Mouse (Mus musculus) liver, embryonic 14.5 days (tissue): ENCODE data around the gene Cdpf1. TPM values are rescaled to one million over a fixed set of nuclear protein-coding genes. Genes with fewer than 3 reads are reported as not detected.

Source experiments
- ATAC-seq: fragments of 200-750 bp; cut with Nextera tagmentation; 2 replicates; pipeline ENCODE4 v1.8.0; 2017; ENCODE audit warnings: moderate number of reproducible peaks, mild to moderate bottlenecking, moderate library complexity; ENCODE audit not compliant: insufficient read depth
- DNase-seq, 3 experiments: peaks; one replicate each; pipeline ENCODE4 v3.0.0-alpha.2; 2012 to 2013; ENCODE audit warnings: low read depth in 3 of 3, low spot score in 3 of 3
- H3K27ac ChIP-seq: fragments of 300-500 bp; sonication (generic); 2 replicates; pipeline ENCODE4 v1.5.1; 2014; ENCODE audit warnings: moderate library complexity, mild to moderate bottlenecking, control low read depth, inconsistent platforms
- H3K27me3 ChIP-seq: fragments of 300-500 bp; sonication (generic); 2 replicates; pipeline ENCODE4 v1.6.1; 2014; ENCODE audit warnings: mild to moderate bottlenecking, low read length, moderate library complexity; ENCODE audit not compliant: control insufficient read depth, insufficient read depth
- H3K36me3 ChIP-seq: fragments of 300-500 bp; sonication (generic); replicated peaks from 2 replicates; pipeline ENCODE4 v1.6.1; 2014; ENCODE audit warnings: low read depth; ENCODE audit not compliant: control insufficient read depth, insufficient read depth
- H3K4me1 ChIP-seq, 2 experiments: fragments of 200-500 bp in 1 of 2; fragments of 300-500 bp in 1 of 2; sonication (generic) in 1 of 2; replicated peaks; 2 replicates each; pipeline ENCODE4 v1.6.1; 2012 to 2014; ENCODE audit warnings: antibody characterized with exemption in 1 of 2, inconsistent platforms in 1 of 2, low read length in 1 of 2; ENCODE audit not compliant: control insufficient read depth in 2 of 2, insufficient read depth in 2 of 2
- H3K4me2 ChIP-seq: fragments of 300-500 bp; sonication (generic); 2 replicates; pipeline ENCODE4 v1.6.1; 2014; ENCODE audit warnings: low read depth, mild to moderate bottlenecking, control low read depth, moderate library complexity
- H3K4me3 ChIP-seq, 2 experiments: fragments of 200-500 bp in 1 of 2; fragments of 300-500 bp in 1 of 2; sonication (generic) in 1 of 2; 2 replicates each; pipeline ENCODE4 v1.5.1; 2012 to 2014; ENCODE audit warnings: low read depth in 2 of 2, low read length in 2 of 2, mild to moderate bottlenecking in 2 of 2, control low read depth in 1 of 2, inconsistent platforms in 1 of 2, moderate library complexity in 1 of 2; ENCODE audit not compliant: insufficient read depth in 1 of 2
- H3K9ac ChIP-seq: fragments of 300-500 bp; sonication (generic); replicated peaks from 2 replicates; pipeline ENCODE4 v1.6.1; 2014; ENCODE audit warnings: mild to moderate bottlenecking, control low read depth, moderate library complexity
- H3K9me3 ChIP-seq: fragments of 300-500 bp; sonication (generic); 2 replicates; pipeline ENCODE4 v1.6.1; 2016; ENCODE audit warnings: low read length, mixed read lengths; ENCODE audit not compliant: control insufficient read depth
- CTCF ChIP-seq: IDR thresholded peaks from 2 replicates; pipeline ENCODE4 v1.5.1; 2016; ENCODE audit warnings: antibody characterized with exemption, low read depth, control low read depth
- EP300 ChIP-seq: IDR thresholded peaks from 2 replicates; pipeline ENCODE4 v1.6.1; 2016; ENCODE audit warnings: antibody characterized with exemption, low read depth
- WGBS: fragments of 180-500 bp; shearing (Covaris S2); extraction: QIAGEN DNeasy Blood & Tissue Kit; methylation state at CpG from one replicate; pipeline ENCODE4 v1.1.7; 2014; ENCODE audit not compliant: insufficient replicate concordance; 5-methylcytosine and 5-hydroxymethylcytosine counted together
- polyA plus RNA-seq, 2 experiments: library from polyadenylated mRNA; depleted of rRNA in 1 of 2; stranded (reverse) in 1 of 2; unstranded in 1 of 2; fragments of >200 nt; fragmentation: Nextera tagmentation in 1 of 2; extraction: Ambion mirVana in 1 of 2; gene quantifications; 2 replicates each; pipeline versions ENCODE4 v1.2.1 to v1.2.3; 2012 to 2014

Cdpf1 gene
- polyA plus RNA-seq, 2 experiments = 15.7 to 23.7 TPM

DNA sequence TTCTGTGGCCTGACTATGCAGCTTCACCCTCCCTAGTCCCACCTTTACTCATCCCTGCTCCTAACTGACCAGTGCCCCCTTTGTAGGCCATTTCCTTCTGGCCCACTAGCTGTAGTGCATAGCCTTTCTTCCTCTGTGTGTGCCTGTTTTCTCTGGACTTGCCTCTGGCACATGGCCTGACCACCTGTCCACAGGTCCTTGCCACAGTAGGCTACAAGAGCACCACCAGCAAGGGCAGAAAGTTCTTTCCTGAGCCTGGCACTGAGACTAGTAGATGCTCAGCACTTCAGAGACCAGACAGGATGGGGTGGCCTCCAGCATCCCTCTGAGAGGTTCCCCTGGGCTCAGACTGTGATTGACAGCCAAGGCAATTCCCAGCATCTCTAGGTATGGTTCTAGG lies 33.6 kb upstream of the Cdpf1 start:
- Histone ChIP-seq H3K4me1 (peaks cover 0 to 4% of the 10 kb centered on the region in 2 experiments; a peak in 1 of 4 replicates), H3K27me3 (no peaks in the 10 kb centered on the region), H3K4me3 (no peak overlapping the region), H3K4me2 (no peak overlapping the region), H3K27ac (no peak overlapping the region), H3K9me3 (no peaks in the 10 kb centered on the region), H3K36me3 (no peaks in the 10 kb centered on the region), H3K9ac (no peak overlapping the region)
- DNase-seq (no peak), ATAC-seq (no peak)
- TF ChIP-seq CTCF = no peak
- no peak for TF ChIP-seq EP300

DNA sequence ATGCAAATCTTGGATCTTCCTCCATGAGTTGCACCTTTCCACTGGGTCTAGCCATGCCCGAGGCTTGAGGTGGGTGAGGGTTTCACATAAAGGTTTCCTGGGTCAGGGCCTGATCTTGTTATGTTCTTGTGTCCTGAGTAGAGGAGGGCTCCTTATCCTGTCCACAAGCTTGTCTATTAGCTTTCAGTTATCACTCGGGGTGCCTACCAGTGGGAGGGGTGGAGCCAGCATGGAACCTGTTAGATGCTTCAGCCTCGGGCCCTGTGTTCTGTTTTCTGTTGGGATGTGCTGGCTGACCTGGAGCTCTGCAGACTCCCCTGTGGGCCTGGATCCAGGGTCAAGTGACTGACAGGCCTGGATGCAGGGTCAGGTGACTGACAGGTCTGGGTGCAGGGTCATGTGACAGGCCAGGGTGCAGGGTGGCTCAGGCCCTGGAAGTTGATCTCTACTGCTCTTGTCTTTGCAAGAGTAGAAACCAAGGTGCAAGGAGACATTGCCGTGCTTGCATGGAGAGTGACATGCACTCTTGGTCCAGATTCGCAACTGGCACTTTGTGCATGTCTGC lies 30.4 kb upstream of the Cdpf1 start:
- no peak overlapping the region for H3K9ac ChIP-seq
- no peak for DNase-seq
- TF ChIP-seq EP300 = no peak
- no peak for TF ChIP-seq CTCF
- no peak overlapping the region for H3K4me3 ChIP-seq
- no peaks in the 10 kb centered on the region for H3K27me3 ChIP-seq
- WGBS = 49% methylated on average over 5 of the region's 5 CpGs
- H3K9me3 ChIP-seq = no peaks in the 10 kb centered on the region
- H3K27ac ChIP-seq = no peak overlapping the region
- H3K4me2 ChIP-seq = no peak overlapping the region
- peaks cover 0 to 4% of the 10 kb centered on the region in 2 experiments; a peak in 1 of 4 replicates for H3K4me1 ChIP-seq
- ATAC-seq = peak; percentile 64; the same call in 1 of the 2 replicates
- no peaks in the 10 kb centered on the region for H3K36me3 ChIP-seq

DNA sequence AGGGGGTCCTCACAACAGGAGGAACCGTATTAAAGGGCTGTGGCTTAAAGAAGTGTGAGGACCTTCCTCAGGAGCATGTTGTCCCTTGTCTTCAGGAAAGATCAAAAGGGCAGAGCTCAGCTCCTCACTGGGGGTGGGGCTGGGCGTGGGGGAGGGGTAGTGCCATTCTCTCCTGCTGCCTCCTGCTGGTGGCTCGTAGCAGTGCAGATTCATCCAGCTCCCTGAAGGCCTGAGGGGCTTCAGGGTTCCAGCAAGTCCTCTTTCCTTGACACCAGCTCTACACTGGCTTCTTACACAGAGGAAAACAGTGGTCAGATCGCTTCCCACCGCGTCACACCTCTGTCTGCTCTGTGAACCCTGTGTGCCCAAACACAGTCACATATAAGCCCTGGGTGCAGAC lies 29.5 kb upstream of the Cdpf1 start:
- 43% methylated on average over 6 of the region's 6 CpGs for WGBS
- ATAC-seq (peak; percentile 14; the same call in 1 of the 2 replicates), DNase-seq (no peak)
- Histone ChIP-seq H3K9ac (no peak overlapping the region), H3K27ac (no peak overlapping the region), H3K36me3 (no peaks in the 10 kb centered on the region), H3K4me2 (no peak overlapping the region), H3K9me3 (no peaks in the 10 kb centered on the region), H3K4me3 (no peak overlapping the region), H3K27me3 (no peaks in the 10 kb centered on the region), H3K4me1 (peaks cover 0 to 4% of the 10 kb centered on the region in 2 experiments; a peak in 1 of 4 replicates)
- TF ChIP-seq CTCF (peak; percentile 76), EP300 (no peak)

- H3K36me3 ChIP-seq = no peaks in the 10 kb centered on the region
- H3K9ac ChIP-seq = no peak overlapping the region
- no peaks in the 10 kb centered on the region for H3K9me3 ChIP-seq
- no peak for DNase-seq
- peaks cover 3 to 4% of the 10 kb centered on the region in 2 experiments; a peak in 1 of 4 replicates for H3K4me1 ChIP-seq
- no peak overlapping the region for H3K4me3 ChIP-seq
- 55% methylated on average over 5 of the region's 5 CpGs for WGBS
- TF ChIP-seq CTCF = no peak
- TF ChIP-seq EP300 = no peak
- H3K27me3 ChIP-seq = no peaks in the 10 kb centered on the region
- no peak overlapping the region for H3K27ac ChIP-seq
- ATAC-seq = no peak
- H3K4me2 ChIP-seq = no peak overlapping the region
These were observed 25.4 kb upstream of the Cdpf1 start for GRCm38 (mm10) chr15:85836887-85837286.

- H3K9me3 ChIP-seq = no peaks in the 10 kb centered on the region
- DNase-seq (no peak), ATAC-seq (no peak)
- H3K27ac ChIP-seq = no peak overlapping the region
- H3K4me1 ChIP-seq = peaks cover 3% of the 10 kb centered on the region in 2 experiments; a peak in 1 of 4 replicates
- H3K36me3 ChIP-seq = no peaks in the 10 kb centered on the region
- H3K4me2 ChIP-seq = no peak overlapping the region
- no peak overlapping the region for H3K4me3 ChIP-seq
- TF ChIP-seq EP300 (no peak), CTCF (peak; percentile 59)
- WGBS = 45% methylated on average over 3 of the region's 3 CpGs
- no peaks in the 10 kb centered on the region for H3K27me3 ChIP-seq
- no peak overlapping the region for H3K9ac ChIP-seq
These were observed 23.8 kb upstream of the Cdpf1 start for GRCm38 (mm10) chr15:85835335-85835734.
